Mouse (Mus musculus): ENCODE results near the gene Agap3. TPM values are rescaled to one million over a fixed set of nuclear protein-coding genes. Genes with fewer than 3 reads are reported as not detected.

Agap3 gene
- 41.1 and 61.2 TPM in 2 replicates for polyA plus RNA-seq (2016; fragmentation: Nextera tagmentation; extraction: Ambion mirVana)

DNA sequence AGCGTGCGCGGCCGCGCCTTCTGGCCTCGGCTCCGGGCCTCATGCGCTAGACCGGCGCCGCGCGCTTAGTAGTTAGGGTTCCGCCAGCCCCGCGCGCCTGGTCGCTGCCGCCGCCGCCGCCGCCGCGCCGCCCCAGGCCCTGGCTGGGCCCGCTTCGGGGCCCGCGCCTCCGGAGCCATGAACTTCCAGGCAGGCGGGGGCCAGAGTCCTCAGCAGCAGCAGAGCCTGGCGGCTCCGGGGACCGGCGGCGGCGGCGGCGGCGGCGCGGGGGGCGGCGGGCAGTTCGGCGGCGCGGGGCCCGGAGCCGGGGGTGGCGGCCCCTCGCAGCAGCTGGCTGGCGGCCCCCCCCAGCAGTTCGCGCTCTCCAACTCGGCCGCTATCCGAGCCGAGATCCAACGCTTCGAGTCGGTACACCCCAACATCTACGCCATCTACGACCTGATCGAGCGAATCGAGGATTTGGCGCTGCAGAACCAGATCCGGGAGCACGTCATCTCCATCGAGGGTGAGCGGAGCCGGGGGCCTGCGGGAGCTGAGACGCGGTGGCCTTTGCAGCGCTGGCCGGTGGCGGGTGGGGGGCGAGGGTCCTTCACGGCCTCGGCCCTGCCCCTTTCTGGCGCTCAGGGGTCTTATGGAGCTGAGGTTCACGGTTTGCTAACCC is at the start of gene Agap3:
Gene Agap3 (plus strand): TSS at position 148 of the 661 bp plus-strand sequence.
- Histone ChIP-seq H3K4me3 (replicated peaks) (peak within 1 kb of the TSS; percentile 94), H3K4me1 (peaks cover 58% of the 10 kb centered on the region), H3K9me3 (no peaks in the 10 kb centered on the region), H3K4me2 (peak within 1 kb of the TSS; percentile 99), H3K27me3 (peaks cover 14% of the 10 kb centered on the region), H3K36me3 (replicated peaks) (no peaks in the 10 kb centered on the region), H3K27ac (peak within 1 kb of the TSS; percentile 97), H3K9ac (peak within 1 kb of the TSS; percentile 98)
- under 1% methylated on average over 73 of the region's 85 CpGs for WGBS
- peak; percentile 56 for ATAC-seq (ENCODE audit: low FRiP score)

DNA sequence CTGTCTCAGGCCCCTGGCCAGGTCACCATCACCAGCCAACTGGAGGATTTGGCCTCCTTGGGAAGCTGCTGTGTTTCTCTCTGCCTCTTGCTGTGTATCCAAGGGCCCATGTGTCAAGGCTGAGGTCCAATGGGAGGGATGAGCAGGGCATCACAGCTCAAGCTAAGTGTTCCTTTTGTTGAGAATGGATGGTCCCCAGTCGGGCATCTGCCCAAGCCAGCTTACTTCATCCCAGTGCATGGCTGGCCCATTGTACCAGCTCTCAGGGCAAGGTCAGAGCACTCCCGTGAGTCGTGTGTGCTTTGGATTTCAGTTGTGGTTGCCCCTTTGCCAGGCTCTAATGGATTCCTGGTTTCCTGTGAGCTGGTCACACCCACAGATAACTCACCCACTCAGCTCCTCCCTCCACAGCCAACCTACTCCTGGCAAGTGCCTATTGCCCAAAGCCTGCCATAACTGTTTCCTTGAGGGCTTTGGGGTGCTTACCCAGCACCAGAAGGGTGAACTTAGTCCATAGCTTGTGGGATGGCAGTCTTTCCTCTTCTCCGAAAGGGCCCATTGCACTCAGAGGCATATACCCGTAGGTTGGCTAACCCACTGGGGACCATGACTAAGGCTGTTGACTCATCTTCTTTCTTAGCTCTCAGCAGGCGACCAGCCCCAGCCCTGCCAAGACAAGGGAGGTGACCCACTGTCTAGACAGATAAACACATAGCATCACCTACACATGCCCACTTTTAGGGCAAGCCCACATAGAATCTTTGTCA is 47.2 kb upstream of the Agap3 start:
- Histone ChIP-seq H3K36me3 (replicated peaks) (peaks cover 70% of the 10 kb centered on the region), H3K9ac (no peak overlapping the region), H3K4me2 (no peak overlapping the region), H3K27ac (no peak overlapping the region), H3K4me3 (replicated peaks) (no peak overlapping the region), H3K4me1 (no peaks in the 10 kb centered on the region), H3K9me3 (no peaks in the 10 kb centered on the region), H3K27me3 (no peaks in the 10 kb centered on the region)
- no peak for ATAC-seq (ENCODE audit: low FRiP score)
- WGBS, result 89% methylated on average over 6 of the region's 6 CpGs

GRCm38 (mm10) chr5:24405389-24405876 is 46.5 kb upstream of the Agap3 start:
- H3K36me3 ChIP-seq (replicated peaks), result peaks cover 65% of the 10 kb centered on the region
- H3K27ac ChIP-seq, result no peak overlapping the region
- no peaks in the 10 kb centered on the region for H3K4me1 ChIP-seq
- no peaks in the 10 kb centered on the region for H3K27me3 ChIP-seq
- H3K9ac ChIP-seq, result no peak overlapping the region
- no peaks in the 10 kb centered on the region for H3K9me3 ChIP-seq
- WGBS, result 71% methylated on average over 3 of the region's 3 CpGs
- no peak for ATAC-seq (ENCODE audit: low FRiP score)
- no peak overlapping the region for H3K4me3 ChIP-seq (replicated peaks)
- no peak overlapping the region for H3K4me2 ChIP-seq

GRCm38 (mm10) chr5:24408651-24409050 is 43.3 kb upstream of the Agap3 start:
- Histone ChIP-seq H3K27ac (no peak overlapping the region), H3K4me2 (no peak overlapping the region), H3K4me1 (peaks cover 6% of the 10 kb centered on the region; the same call in 1 of the 2 replicates), H3K4me3 (replicated peaks) (no peak overlapping the region), H3K9ac (no peak overlapping the region), H3K27me3 (peaks cover 5% of the 10 kb centered on the region; the same call in 1 of the 2 replicates), H3K9me3 (no peaks in the 10 kb centered on the region), H3K36me3 (replicated peaks) (peaks cover 37% of the 10 kb centered on the region)
- no peak for ATAC-seq (ENCODE audit: low FRiP score)
- WGBS, result 96% methylated on average over 13 of the region's 13 CpGs

GRCm38 (mm10) chr5:24409466-24409865 is 42.5 kb upstream of the Agap3 start:
- ATAC-seq (ENCODE audit: low FRiP score), result no peak

GRCm38 (mm10) chr5:24412063-24412462 is 39.9 kb upstream of the Agap3 start:
- ATAC-seq (ENCODE audit: low FRiP score), result no peak
- Histone ChIP-seq H3K9me3 (no peaks in the 10 kb centered on the region), H3K4me2 (no peak overlapping the region), H3K27ac (no peak overlapping the region), H3K36me3 (replicated peaks) (peaks cover 19% of the 10 kb centered on the region), H3K4me3 (replicated peaks) (no peak overlapping the region), H3K4me1 (peaks cover 16% of the 10 kb centered on the region), H3K9ac (no peak overlapping the region), H3K27me3 (peaks cover 26% of the 10 kb centered on the region; the same call in 1 of the 2 replicates)
- WGBS, result 93% methylated on average over 2 of the region's 2 CpGs

More at GRCm38 (mm10) chr5:24409466-24409865, 42.5 kb upstream of the Agap3 start:
- Histone ChIP-seq H3K27me3 (peaks cover 13% of the 10 kb centered on the region; the same call in 1 of the 2 replicates), H3K4me3 (replicated peaks) (no peak overlapping the region), H3K27ac (no peak overlapping the region), H3K36me3 (replicated peaks) (peaks cover 35% of the 10 kb centered on the region), H3K9me3 (no peaks in the 10 kb centered on the region), H3K4me1 (peaks cover 7% of the 10 kb centered on the region; the same call in 1 of the 2 replicates), H3K4me2 (no peak overlapping the region), H3K9ac (no peak overlapping the region)
- 83% methylated on average over 2 of the region's 2 CpGs for WGBS

GRCm38 (mm10) chr5:24413042-24413693 is 38.8 kb upstream of the Agap3 start, which contains the start of gene Asic3:
Asic3 (plus strand) TSS chr5:24413392.
- WGBS, result 52% methylated on average over 11 of the region's 11 CpGs
- no peak within 1 kb of the TSS for H3K4me2 ChIP-seq
- H3K36me3 ChIP-seq (replicated peaks), result peaks cover 14% of the 10 kb centered on the region
- no peak within 1 kb of the TSS for H3K27ac ChIP-seq
- no peak within 1 kb of the TSS for H3K9ac ChIP-seq
- H3K27me3 ChIP-seq, result peaks cover 28% of the 10 kb centered on the region; the same call in 1 of the 2 replicates
- H3K4me1 ChIP-seq, result peaks cover 16% of the 10 kb centered on the region
- H3K4me3 ChIP-seq (replicated peaks), result no peak within 1 kb of the TSS
- ATAC-seq (ENCODE audit: low FRiP score), result no peak
- H3K9me3 ChIP-seq, result no peaks in the 10 kb centered on the region

DNA sequence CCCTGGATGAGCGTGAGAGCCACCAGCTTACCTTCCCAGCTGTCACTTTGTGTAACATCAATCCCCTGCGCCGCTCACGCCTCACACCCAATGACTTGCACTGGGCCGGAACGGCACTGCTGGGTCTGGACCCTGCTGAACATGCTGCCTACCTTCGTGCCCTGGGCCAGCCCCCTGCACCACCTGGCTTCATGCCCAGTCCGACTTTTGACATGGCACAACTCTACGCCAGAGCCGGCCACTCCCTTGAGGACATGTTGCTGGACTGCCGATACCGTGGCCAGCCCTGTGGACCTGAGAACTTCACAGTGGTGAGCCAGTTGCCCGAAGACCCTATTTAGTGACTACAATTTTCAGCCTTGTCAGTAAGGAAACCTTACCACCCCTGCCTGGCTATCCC is 38.0 kb upstream of the Agap3 start:
- Histone ChIP-seq H3K27ac (no peak overlapping the region), H3K9me3 (no peaks in the 10 kb centered on the region), H3K4me2 (no peak overlapping the region), H3K4me3 (replicated peaks) (no peak overlapping the region), H3K9ac (no peak overlapping the region), H3K36me3 (replicated peaks) (peaks cover 16% of the 10 kb centered on the region), H3K27me3 (peaks cover 28% of the 10 kb centered on the region; the same call in 1 of the 2 replicates), H3K4me1 (peaks cover 16% of the 10 kb centered on the region)
- no peak for ATAC-seq (ENCODE audit: low FRiP score)
- WGBS, result 87% methylated on average over 13 of the region's 13 CpGs

GRCm38 (mm10) chr5:24416222-24416736 is 35.7 kb upstream of the Agap3 start:
- ATAC-seq (ENCODE audit: low FRiP score), result peak; percentile 73
- Histone ChIP-seq H3K27ac (no peak overlapping the region), H3K9me3 (no peaks in the 10 kb centered on the region), H3K4me3 (replicated peaks) (no peak overlapping the region), H3K4me2 (peak overlapping the region; percentile 13; the same call in 1 of the 2 replicates), H3K36me3 (replicated peaks) (peaks cover 31% of the 10 kb centered on the region), H3K4me1 (peaks cover 16% of the 10 kb centered on the region), H3K27me3 (peaks cover 28% of the 10 kb centered on the region; the same call in 1 of the 2 replicates), H3K9ac (0 out of 2 replicates have a peak overlapping the region, but pooled peaks have one; percentile 17)
- 3% methylated on average over 21 of the region's 21 CpGs for WGBS

DNA sequence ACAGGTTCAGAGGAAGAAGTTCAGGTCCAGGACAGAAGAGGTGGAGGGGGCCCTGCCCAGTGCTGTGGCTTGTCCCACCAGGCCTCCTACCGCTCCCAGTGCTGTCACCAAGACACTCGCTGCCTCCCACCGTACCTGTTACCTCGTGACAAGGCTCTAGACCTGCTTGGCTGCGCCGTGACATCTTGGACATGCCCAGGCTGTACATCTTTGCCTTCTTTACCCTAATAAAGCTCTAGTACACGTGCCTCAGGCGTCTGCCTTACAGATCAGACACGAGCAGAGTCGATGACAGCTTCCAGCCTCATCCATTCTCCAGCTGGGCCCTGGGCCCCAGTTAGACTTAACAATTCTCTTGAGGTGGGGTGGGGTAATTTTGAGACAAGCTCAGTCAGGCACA is 34.4 kb upstream of the Agap3 start:
- no peak for ATAC-seq (ENCODE audit: low FRiP score)
- peaks cover 27% of the 10 kb centered on the region for H3K4me1 ChIP-seq
- peaks cover 28% of the 10 kb centered on the region; the same call in 1 of the 2 replicates for H3K27me3 ChIP-seq
- H3K9ac ChIP-seq, result no peak overlapping the region
- no peak overlapping the region for H3K27ac ChIP-seq
- no peak overlapping the region for H3K4me3 ChIP-seq (replicated peaks)
- H3K4me2 ChIP-seq, result no peak overlapping the region
- WGBS, result 92% methylated on average over 10 of the region's 10 CpGs
- peaks cover 37% of the 10 kb centered on the region for H3K36me3 ChIP-seq (replicated peaks)
- no peaks in the 10 kb centered on the region for H3K9me3 ChIP-seq

DNA sequence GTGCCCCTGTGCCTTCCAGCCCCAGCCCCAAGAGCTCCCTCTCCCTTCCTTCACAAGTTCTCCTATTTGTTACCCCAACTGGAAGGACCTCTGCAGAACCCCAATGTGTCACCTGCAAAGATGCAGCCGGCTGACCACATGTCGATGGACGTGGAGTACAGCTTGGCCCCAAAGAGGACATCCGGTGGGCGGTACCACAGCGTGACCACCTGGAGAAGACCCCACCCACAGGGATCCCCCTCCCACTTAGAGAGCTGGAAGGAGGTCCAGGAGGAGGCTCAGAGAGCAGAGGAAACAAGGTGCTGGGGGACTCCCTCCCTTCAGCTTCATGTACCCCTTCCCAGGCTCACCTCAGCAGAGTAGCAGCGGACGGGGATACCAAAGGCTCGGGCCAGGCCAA is 31.6 kb upstream of the Agap3 start:
- no peak overlapping the region for H3K27ac ChIP-seq
- no peaks in the 10 kb centered on the region for H3K9me3 ChIP-seq
- H3K36me3 ChIP-seq (replicated peaks), result peaks cover 37% of the 10 kb centered on the region
- H3K9ac ChIP-seq, result no peak overlapping the region
- peaks cover 13% of the 10 kb centered on the region; the same call in 1 of the 2 replicates for H3K27me3 ChIP-seq
- no peak overlapping the region for H3K4me3 ChIP-seq (replicated peaks)
- no peak overlapping the region for H3K4me2 ChIP-seq
- 90% methylated on average over 9 of the region's 9 CpGs for WGBS
- ATAC-seq (ENCODE audit: low FRiP score), result no peak
- peaks cover 37% of the 10 kb centered on the region for H3K4me1 ChIP-seq
